Mouse (Mus musculus): ENCODE data around the gene Mta1.

Gene Mta1

DNA sequence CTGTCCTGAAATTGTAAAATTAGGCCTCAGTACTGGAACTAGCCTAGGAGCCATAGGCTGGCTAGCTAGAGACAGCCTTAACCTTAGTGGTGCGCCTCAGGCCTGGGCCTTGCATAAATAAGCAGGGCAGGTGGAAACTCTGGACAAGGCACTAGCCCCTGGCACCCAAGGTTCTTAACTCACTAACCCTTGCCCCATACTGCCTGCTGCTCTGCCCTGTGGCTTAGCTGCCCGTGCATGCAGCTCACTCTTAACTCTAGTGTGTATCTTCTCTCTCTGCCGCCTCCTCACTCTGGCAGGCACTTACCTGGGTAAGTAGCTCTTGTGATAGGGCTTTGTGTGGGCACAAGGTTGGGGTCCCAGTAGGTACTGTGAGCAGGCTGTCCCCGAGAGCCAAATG lies 36.4 kb downstream of the Mta1 start:
- DNase-seq: no peak

DNA sequence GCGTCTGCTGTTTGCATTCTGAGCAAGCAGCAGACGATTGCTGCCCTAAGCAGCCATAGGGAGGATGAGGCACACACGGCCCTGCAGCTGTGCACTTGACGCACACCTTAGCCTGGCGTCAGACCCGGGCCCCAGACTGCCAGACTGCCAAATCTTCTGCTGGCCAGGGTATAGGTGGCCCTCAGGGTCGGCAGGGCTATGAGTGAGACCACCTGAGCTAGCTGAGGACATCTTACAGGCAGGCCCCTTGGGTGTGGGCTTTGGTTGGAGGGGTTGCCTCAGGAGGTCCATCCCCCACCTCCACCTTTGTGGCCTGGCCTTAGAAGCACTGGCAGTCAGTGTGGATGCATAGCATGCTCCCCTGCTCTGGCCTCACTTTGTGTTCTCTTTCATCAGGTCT lies 37.3 kb downstream of the Mta1 start:
- no peak for DNase-seq

DNA sequence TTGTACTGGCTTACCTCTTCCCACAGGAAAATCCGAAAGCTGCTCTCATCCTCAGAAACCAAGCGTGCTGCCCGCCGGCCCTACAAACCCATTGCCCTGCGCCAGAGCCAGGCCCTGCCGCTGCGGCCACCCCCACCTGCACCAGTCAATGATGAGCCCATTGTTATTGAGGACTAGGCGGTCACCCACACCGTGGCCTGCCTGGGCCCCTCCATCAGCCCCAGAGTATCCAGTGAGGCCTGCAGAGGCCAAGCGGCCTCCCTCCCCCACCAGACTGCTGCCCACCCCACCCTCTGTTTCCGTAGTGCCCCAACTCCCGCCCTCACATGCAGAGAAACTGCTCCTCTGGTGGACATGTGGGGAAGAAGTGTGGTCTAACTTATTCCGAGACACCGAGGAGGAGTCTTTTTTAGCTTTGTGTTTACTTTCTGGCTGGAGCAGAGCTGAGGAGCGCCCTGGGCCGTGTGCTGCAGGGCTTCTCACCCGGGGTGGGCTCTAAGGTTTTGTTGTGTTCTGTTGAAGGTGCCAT lies 38.5 kb downstream of the Mta1 start:
- DNase-seq: no peak

DNA sequence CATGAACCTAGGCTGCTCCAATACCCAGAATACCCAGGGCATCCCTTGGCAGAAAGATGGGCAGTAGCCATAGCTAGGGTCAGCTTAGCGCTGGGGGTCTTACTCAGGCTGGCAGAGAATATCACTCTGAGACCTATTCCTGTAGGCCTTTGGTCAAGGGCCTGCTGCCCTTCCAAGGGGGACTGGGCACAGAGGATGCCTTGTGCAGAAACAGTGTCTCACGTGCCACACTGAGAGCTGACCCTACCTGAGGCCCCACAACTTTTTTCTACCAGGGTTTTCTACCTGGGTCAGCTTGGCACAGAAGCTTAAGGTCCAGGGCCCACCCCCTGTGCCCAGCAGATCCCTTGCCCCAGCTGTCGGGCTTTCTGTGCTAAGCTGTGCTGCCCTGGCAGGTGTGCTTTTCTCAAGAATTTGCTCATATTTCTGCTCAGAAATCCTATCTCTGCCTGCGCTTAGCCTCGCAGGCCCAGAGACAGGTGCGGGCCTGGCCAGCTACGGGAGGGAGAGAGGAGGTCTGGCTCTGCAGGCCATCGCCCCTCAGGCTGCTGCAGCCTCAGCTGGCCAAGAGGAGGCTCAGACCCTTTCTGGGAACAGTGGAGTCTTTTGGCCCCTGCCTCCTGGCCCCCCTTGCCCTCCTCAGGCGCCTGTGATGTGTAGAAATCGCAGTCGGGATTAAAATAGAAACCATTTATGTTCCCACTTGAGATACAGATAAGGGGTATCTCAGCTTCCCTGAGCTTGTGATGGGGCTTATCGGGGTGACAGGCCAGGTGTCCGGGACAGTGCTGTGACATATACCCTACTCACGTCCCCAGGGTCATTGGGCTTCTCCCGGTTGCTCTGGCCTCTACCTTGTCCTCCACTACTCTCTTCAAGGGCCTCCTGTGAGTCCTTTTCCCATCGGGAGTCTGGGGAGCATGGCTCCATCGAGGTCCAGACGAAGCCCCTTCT lies 39.5 kb downstream of the Mta1 start:
- no peak for DNase-seq

DNA sequence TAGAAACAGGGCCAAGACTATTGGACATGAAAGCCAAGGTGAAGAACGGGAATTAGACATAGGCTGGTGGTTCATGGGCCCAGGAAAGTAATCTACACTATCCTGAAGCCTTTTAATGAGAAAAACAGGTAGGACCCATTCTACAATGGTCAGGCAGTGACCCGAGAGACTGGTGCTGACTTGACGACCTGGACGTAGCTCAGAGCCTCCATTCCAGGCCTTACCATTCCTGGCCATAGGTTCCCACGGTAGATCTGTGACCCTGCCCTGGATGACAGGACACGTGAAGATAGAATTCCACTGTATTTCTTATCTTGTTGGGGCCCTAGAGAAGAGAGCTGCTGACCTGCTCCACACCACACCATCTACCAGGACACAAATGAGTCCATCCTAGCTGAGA lies 40.2 kb downstream of the Mta1 start:
- DNase-seq: no peak

DNA sequence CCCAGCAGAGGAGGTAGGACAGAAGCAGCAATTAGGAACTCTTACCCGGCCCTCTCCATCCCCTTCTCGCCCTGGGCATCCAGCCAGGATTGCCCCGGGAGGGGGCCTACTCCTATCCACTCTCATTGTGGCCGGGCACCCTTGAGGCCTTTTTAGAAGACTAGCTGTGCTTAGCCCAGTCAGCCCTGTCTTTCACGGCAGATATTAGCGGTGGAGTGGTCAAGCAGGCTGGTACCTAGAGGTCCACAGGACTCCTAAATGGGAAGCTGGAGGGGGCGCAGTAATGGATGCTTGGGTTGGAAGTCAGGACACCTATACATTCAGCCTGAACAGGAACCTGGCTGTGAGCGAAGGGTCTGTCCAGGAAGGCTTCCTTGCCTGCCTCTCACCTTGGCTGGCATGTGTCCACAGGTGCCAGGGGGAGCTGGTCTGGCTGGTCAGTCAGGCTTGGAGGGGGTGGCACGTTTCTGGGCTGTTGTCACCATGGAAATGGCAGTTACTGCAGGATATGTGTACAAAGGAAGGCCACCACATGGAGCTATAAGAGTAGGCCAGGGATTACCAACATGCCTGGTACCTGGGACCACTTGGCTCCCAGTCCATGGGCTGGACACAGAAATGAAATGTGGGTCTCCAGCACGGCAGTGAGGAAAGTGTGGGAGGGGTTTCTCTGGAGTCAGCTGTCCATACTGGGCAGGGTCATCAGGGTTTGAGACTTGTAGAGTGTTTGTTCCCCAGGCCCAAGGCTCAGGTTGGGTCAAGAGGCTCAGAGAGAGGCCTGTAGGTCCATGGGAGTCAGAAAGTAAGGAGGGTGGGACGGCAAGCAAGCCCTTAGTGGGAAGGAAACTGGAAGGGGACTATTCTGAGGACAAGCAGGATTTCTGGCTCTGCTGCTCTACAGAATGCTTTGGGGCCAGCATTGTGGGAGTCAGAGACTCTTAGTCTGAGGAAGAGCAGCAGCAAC lies 41.1 kb downstream of the Mta1 start:
- no peak for DNase-seq

DNA sequence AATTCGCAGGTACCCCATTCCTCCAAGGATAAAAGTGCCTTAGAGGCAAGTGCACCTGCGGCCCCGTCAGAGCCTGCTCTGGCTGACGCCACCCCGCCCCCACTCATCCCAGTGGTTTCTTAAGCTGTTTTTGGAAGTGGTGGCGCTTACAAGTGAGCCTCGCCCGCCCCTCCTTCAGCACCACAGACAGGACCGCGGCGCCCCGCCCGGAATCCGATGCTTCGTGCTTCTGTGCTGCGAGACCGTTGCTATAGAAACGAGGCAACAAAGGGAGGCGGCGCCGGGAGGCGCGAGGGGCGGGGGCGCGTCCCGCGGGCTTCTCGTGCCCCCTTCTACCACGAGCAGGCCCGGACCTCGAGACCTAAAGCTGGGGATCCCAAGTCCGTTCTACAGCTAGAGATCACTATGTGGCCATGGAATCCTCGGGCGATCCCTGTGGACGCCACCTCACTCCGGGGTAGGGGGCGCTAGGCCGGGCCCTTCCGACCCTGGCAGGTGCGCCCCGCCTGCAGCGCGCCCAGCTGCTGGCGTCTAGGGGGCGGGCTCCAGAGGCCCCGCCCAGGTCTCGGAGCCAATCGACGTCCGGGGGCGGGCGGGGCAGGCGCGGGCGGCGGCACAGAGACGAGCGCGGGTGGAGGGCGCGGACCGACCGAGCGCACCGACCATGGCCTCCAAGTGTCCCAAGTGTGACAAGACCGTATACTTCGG lies 42.0 kb downstream of the Mta1 start, which contains the start of gene Crip2:
Crip2 (plus strand) TSS at position 329 of the 708 bp plus-strand sequence.
- peak; percentile 56 for DNase-seq

DNA sequence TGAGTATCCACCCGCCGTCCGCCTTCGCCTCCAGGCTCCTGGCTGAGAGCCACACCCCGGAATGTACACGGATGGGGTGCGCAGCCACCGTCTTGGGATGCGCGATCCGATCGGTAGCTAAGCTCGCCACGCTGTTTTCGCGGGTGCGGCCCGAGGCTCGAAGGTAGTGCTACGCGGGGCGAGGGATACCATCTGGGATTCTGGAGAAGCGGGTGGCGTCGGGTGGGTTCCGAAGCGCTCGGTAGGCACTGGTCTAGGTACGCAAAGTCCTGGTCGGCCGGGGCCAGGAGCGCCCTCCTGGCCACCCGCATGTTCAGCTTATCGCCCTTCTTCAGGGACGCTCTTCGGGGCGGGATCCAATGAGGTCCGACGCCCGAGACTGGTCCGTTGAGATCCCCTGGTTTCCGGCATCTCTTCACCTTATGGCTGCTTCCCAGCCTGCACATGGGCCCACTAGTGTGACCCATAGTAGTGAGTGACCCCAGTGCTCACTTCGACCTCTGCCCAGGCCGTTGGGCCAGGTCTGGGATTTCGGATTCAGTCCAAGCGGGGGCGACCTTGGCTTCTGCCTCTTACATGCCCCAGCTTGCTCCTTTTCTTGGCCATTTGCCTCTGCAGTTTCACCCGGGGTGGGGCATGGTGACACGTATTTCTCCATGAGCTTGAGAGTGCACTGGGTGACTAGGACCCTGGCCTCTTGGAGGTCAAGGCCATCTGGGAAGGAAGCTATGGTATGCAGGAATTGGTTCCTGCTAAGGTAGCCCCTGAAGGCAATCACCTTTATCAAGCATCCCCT lies 42.7 kb downstream of the Mta1 start:
- no peak for DNase-seq

DNA sequence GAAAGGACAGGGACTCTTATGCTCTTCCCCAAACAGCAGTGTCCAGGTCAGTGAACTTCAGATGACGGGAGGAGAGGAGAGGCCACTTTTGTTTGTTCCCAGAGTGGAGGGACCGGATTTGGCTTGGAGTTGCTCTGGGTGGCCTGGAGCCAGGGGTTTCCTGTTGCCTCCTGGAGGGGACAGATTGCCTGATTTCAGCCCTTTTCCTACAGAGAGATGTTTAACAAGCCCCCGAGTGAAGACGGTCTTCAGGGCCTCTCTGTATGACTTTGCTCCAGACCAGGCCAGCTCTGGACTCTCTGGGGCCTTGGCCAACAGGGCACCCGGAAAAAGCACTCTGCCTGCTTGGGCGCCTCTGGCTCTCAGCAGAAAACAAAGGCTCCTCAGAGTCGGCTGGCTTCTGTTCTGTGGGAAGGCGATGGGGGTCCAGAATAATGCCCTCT lies 43.5 kb downstream of the Mta1 start:
- no peak for DNase-seq

DNA sequence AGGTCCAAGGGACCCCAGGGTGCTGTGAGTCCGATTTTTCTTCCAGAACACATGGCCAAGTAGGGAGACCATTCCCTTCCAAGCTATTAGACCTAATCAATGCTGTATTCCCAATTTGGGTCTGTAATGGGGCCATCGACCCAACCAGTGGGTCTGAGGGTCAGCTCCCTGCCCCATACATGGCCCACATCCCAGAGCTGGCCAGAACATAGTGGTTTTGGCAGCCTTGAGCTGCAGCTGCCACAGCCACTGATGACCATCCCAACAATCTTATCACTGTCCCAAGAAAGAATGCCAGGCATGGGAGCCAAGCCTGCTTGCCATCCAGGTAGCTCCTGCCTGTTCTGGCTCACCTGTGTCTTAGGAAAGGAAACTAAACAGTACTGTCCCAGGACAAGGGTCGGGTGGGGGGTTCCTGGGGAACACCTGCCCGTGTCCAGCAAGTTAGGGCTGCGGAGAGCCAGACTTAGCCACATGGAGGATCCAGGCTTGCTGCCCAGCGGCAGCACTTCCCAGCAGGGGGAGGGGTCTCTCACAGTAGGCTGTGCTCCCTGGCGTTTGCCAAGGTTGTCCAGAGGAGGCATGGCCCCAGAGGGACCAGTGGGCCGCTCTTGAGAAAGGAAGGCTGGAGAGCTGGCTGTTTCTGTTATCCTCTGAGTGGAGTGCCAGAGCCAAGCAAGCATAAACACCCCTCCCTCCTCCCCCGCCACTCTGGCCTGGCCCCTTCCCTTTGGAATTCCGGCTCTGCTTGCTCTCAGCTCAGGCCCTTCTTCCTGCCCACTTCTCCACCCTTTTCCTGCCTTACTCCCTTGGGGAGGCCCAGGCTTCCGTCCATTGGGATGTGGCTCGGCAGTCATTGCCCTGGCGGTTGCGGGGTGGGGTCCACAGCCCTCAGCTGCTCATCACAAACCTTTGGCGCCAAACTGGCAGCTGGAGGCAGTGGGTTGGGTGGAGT lies 44.2 kb downstream of the Mta1 start:
- DNase-seq: no peak

DNA sequence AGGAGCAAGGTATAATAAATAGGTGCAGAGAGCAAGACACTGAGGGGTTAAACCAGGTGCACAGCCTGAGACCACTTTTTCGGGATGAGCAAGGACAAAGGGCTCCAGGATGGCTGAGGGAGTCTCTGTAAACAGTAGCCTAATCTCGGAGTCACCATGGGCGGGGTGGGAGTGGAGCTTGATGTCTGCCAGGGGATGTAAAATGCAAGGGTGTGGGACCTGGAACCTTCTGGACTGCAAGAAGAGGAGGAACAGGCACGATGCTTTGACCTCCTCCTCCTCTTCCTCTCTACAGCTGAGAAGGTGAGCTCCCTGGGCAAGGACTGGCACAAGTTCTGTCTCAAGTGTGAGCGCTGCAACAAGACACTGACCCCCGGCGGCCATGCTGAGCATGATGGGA lies 45.1 kb downstream of the Mta1 start:
- no peak for DNase-seq

DNA sequence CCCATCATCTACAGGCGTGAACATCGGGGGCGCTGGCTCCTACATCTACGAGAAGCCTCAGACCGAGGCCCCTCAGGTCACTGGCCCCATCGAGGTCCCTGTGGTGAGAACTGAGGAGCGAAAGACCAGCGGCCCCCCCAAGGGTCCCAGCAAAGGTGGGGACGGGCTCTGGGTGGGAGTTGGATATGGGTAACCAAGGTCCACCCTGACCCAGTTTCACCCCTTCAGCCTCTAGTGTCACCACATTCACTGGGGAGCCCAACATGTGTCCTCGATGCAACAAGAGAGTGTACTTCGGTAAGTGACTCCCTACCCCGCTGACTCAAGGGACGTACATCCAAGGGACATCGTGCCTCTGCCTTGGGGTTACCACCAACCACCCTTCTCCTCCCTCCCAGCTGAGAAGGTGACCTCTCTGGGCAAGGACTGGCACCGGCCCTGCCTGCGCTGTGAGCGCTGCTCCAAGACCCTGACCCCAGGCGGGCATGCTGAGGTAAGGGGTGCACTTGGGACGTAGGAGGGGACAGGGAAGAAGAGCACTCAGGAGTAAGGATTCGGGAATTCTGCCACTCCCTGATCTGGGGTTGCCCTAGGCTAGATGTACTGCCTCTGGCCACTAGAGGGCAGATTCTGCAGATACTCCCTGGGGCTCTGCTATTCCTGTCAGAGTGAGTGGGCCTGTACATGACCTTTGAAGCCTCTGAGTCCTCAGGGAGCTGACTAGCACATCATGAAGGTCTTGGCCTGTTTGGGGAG lies 46.1 kb downstream of the Mta1 start:
- peak; percentile 36 for DNase-seq

DNA sequence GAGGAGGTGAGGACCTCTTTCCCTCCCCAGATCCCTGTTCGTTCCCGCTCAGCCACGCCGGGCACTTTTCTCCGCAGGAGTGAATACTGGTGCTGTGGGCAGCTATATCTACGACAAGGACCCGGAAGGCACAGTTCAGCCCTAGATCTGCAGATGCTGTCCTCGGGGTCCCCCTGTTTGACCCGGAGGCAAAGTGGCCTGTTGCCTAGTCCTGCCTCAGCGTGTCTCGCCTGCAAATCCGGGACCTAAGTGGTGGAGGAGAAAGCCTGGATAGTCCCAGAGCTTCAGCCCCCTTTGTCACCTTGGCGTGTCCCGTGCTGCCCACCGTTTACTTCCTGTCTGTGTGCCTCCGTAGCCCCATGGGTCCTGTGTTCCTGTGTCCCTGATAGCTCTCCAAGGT lies 46.8 kb downstream of the Mta1 start:
- peak; percentile 32 for DNase-seq

DNA sequence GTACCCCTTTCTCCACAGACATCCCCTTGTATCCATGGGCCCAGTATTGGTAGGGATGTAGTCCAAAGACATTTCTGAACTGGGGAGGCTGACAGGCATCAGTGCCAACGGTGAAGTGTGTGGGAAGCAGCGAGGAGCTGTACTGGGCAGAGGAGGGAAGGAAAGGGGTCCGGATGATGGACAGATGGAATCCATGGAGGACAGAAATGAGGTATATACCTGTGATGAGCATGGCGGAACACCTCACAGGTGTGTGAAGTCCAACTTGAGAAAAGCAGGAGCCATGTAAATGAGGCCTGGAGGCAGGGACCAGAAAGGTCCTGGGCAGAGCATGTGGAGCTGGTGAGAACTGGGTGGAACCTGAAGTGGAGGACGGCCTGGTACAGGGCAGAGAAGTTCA lies 47.5 kb downstream of the Mta1 start:
- peak; percentile 40 for DNase-seq

DNA sequence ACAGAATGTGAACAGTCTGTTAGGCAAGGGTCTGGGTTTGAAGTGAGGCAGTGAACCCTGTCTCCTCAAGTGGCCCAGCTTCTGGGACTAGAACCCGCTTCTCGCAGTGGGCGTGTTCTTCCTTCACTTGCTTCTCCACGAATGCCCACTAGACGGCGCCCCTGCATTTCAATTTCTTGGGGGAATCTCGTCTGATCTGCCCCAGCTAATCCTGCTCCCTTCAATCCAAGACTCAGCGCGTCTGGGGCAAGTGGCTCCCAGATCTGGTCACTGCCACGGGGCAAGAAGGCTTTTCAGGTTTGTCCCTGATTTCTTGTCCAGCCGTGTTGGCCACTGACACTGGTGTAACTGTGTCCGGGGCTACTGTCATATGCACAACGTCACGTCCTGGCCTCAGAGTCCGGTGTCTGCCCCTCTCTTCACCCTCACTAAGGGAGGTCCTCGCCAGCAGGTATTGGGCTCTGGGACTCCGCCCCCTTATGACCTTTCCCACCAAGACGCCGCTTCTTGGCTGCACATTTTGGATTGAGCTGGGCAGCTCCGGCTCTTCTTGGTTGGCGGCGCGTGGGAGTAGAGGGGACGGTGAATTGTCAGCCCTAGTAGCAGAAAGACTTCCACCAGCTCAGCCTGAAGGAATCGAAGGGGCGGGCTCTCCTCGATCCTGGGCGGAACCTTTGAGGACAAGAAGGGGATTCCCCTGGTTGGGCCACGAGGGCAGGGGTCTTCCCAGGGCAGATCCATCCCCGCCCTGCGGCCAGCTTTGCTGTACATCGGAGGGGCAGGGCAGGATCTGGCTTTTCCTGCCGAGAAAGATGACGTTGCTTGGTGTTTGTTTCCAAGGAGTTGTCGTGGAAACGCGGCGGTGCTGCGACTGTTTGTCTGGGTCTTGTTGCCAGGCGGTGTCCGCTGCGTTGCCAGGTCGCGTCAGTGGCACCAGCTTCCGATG lies 48.3 kb downstream of the Mta1 start, which contains the start of gene Crip1:
Crip1 (plus strand) TSS at position 205 of the 946 bp plus-strand sequence.
- peak; percentile 88 for DNase-seq

DNA sequence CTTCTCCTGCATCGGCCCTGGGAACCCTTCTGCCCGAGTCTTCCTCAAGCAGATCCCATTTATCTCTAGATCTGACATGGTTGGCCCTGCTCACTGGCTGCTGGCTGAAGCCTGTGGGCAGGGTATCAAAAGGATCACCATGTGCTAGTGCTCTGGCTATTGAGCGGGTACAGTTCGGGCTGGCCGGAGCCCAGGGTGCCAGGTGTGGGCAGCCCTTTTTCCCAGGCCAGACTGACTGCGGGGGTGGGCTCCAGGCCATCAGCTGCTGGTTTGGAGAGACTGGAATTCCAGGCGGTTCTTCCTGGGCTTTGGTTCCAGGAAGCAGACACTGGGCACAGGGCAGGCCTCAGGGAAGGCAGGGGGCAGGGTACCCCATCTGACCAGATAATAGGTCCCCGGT lies 49.4 kb downstream of the Mta1 start:
- DNase-seq: peak; percentile 82

DNA sequence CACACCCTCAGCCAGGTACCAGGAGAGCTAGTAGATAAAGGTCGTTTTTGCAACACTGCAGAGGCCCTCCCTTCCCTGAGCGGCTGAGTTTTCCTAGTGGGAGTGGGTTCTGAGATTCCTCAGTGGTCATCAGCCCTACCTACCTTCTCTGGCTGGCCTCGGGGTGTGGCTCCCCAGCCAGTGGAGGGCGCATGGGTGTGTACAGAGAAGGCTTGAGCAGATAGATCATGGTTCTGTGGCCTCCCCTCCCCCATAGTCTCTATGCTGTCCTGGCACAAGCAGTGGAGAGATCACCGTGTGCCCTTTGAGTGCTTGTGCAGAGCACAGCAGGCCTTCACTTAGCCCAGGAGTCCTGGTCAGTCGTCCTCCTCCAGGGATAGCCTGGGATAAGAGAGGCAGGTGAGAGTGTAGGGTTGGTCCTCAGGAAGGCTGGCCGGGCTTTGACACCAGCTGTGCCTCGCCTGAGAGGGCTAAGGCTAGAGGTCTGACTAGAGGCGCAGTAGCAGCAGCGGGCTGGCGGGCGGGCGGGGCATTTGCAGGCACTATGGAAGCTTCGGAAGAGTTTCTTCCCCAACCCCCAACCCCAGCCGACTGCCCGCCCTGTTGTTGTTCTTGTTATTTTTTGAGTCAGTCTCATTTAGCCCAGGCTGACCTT lies 50.4 kb downstream of the Mta1 start:
- peak; percentile 40 for DNase-seq

DNA sequence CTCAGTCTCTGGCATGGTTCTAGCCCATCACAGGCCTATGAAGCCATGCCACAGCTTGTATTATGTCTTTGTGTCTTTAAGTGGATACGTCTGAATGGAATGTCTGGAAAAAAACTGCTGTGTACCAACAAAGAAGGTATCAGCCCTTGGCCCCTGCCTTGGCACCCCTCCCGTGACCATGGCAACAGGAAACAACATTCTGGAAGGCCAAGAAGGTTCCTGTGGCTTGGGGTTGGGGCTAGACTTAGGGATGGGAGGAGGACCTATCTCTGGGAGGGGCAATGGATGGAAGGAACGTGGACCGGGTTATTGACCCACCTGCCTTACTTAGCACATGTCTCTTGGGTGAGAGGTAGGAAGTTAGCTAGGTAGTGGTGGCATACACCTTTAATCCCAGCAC lies 51.3 kb downstream of the Mta1 start:
- DNase-seq: no peak

All from cerebellum, adult 9-10 months (tissue).